Mouse (Mus musculus) cerebellum, adult 2 months (tissue): ENCODE measurements around the gene Mnx1.

Experiments
- CTCF ChIP-seq: fragments of 200-500 bp; IDR thresholded peaks from 2 replicates; pipeline ENCODE4 v1.5.1; 2011; ENCODE audit warnings: low read depth, mild to moderate bottlenecking, control low read depth, low read length, moderate library complexity, borderline replicate concordance; ENCODE audit not compliant: insufficient read depth
- POLR2A ChIP-seq: fragments of 200-500 bp; IDR thresholded peaks from 2 replicates; pipeline ENCODE4 v1.6.1; 2011; ENCODE audit warnings: low read length, control low read depth, borderline replicate concordance; ENCODE audit not compliant: insufficient read depth

DNA sequence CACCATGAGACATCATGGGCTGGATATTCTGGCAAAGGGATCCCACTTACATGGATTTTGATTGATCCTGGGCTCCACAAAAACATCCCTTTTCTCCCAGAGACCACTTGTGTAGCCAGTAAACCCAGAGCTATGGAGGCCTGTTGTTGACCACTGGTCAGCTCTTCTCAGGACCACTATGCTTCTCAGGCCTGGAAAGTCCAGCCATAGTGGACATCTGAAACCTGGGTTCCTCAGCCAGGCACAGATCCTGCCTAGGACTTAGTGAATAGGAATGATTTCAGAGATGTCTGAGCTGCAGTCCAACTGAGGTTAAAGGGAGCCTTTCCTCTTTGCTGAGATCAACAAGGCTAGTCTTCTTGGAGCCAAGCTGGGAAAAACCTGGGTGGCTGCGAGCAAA, 2.2 kb downstream of the Mnx1 start:
- TF ChIP-seq CTCF, result no peak
- no peak for TF ChIP-seq POLR2A
